Mouse (Mus musculus) neutrophil, adult 5-6 weeks (primary cell): ENCODE measurements around the gene Lrrc63. TPM values are rescaled to one million over a fixed set of nuclear protein-coding genes. Genes with fewer than 3 reads are reported as not detected.

Experiments used
- ATAC-seq: fragments of 151-379, 151-347 bp; 2 replicates; pipeline ENCODE4 v1.8.0; 2017; ENCODE audit warnings: mild to moderate bottlenecking, moderate TSS enrichment; ENCODE audit not compliant: insufficient number of reproducible peaks, poor library complexity, low FRiP score, severe bottlenecking; ENCODE audit errors: extremely low read depth
- total RNA-seq: library from RNA; stranded (forward); fragments of 200-1000 nt; gene quantifications from 2 replicates; pipeline ENCODE4 v1.2.3, GENCODE M21; 2017

Lrrc63 gene
- 0.61 and 1.0 TPM in 2 replicates for total RNA-seq

- peak; percentile 90 for ATAC-seq
Observed at GRCm38 (mm10) chr14:75130501-75131318, at the start of gene Lrrc63, which contains the start of gene Lcp1. TSS of gene Lrrc63 (minus strand) at chr14:75130881. TSS of gene Lcp1 (plus strand) at chr14:75131101.

GRCm38 (mm10) chr14:75179255-75179963 is 48.7 kb upstream of the Lrrc63 start:
- peak; percentile 59 for ATAC-seq

- no peak for ATAC-seq
Observed at GRCm38 (mm10) chr14:75178801-75179211, 48.1 kb upstream of the Lrrc63 start.

- peak; percentile 17; the same call in 1 of the 2 replicates for ATAC-seq
Observed at GRCm38 (mm10) chr14:75178384-75178793, 47.7 kb upstream of the Lrrc63 start.

- ATAC-seq, result no peak
Observed at GRCm38 (mm10) chr14:75177400-75177799, 46.7 kb upstream of the Lrrc63 start.

GRCm38 (mm10) chr14:75176425-75177045 is 45.9 kb upstream of the Lrrc63 start:
- peak; percentile 51 for ATAC-seq

- ATAC-seq, result no peak
Observed at GRCm38 (mm10) chr14:75175781-75176180, 45.1 kb upstream of the Lrrc63 start.

- ATAC-seq, result peak; percentile 6; the same call in 1 of the 2 replicates
Observed at GRCm38 (mm10) chr14:75174731-75175555, 44.3 kb upstream of the Lrrc63 start.

- no peak for ATAC-seq
Observed at GRCm38 (mm10) chr14:75174296-75174695, 43.6 kb upstream of the Lrrc63 start.

- no peak for ATAC-seq
Observed at GRCm38 (mm10) chr14:75170546-75170945, 39.9 kb upstream of the Lrrc63 start.

- peak; percentile 67; the same call in 1 of the 2 replicates for ATAC-seq
Observed at GRCm38 (mm10) chr14:75168501-75168900, 37.8 kb upstream of the Lrrc63 start.

GRCm38 (mm10) chr14:75165574-75166131 is 35.0 kb upstream of the Lrrc63 start:
- ATAC-seq, result no peak

GRCm38 (mm10) chr14:75164345-75164744 is 33.7 kb upstream of the Lrrc63 start:
- no peak for ATAC-seq

- ATAC-seq, result no peak
Observed at GRCm38 (mm10) chr14:75163866-75164265, 33.2 kb upstream of the Lrrc63 start.

- no peak for ATAC-seq
Observed at GRCm38 (mm10) chr14:75159375-75159774, 28.7 kb upstream of the Lrrc63 start.

GRCm38 (mm10) chr14:75154481-75154880 is 23.8 kb upstream of the Lrrc63 start:
- ATAC-seq, result no peak

GRCm38 (mm10) chr14:75151146-75151545 is 20.5 kb upstream of the Lrrc63 start:
- no peak for ATAC-seq

- no peak for ATAC-seq
Observed at GRCm38 (mm10) chr14:75150653-75151052, 20.0 kb upstream of the Lrrc63 start.
